Mouse (Mus musculus) forebrain, embryonic 13.5 days (tissue): ENCODE results near the gene 1700020N01Rik. TPM values are rescaled to one million over a fixed set of nuclear protein-coding genes. Genes with fewer than 3 reads are reported as not detected.

Source experiments
- ATAC-seq: fragments of 200-750 bp; cut with Nextera tagmentation; 2 replicates; pipeline ENCODE4 v1.8.0; 2017
- H3K27ac ChIP-seq: fragments of 300-500 bp; sonication (generic); 2 replicates; pipeline ENCODE4 v1.5.1; 2015; ENCODE audit warnings: inconsistent platforms, mild to moderate bottlenecking, moderate library complexity
- H3K27me3 ChIP-seq: fragments of 300-500 bp; sonication (generic); 2 replicates; pipeline ENCODE4 v1.6.1; 2015; ENCODE audit warnings: mild to moderate bottlenecking, inconsistent platforms
- H3K36me3 ChIP-seq: fragments of 300-500 bp; sonication (generic); 2 replicates; pipeline ENCODE4 v1.6.1; 2015; ENCODE audit warnings: mild to moderate bottlenecking, inconsistent platforms; ENCODE audit not compliant: poor library complexity, severe bottlenecking
- H3K4me1 ChIP-seq: fragments of 300-500 bp; sonication (generic); 2 replicates; pipeline ENCODE4 v1.6.1; 2015; ENCODE audit warnings: inconsistent platforms
- H3K4me2 ChIP-seq: fragments of 300-500 bp; sonication (generic); 2 replicates; pipeline ENCODE4 v1.6.1; 2015; ENCODE audit warnings: inconsistent platforms, mild to moderate bottlenecking, moderate library complexity
- H3K4me3 ChIP-seq: fragments of 300-500 bp; sonication (generic); 2 replicates; pipeline ENCODE4 v1.5.1; 2015; ENCODE audit warnings: mild to moderate bottlenecking, inconsistent platforms
- H3K9ac ChIP-seq: fragments of 300-500 bp; sonication (generic); 2 replicates; pipeline ENCODE4 v1.6.1; 2015; ENCODE audit warnings: mild to moderate bottlenecking, inconsistent platforms
- H3K9me3 ChIP-seq: fragments of 300-500 bp; sonication (generic); replicated peaks from 2 replicates; pipeline ENCODE4 v1.6.1; 2016; ENCODE audit warnings: inconsistent platforms
- WGBS: fragments of 180-500 bp; shearing (Covaris S2); methylation state at CpG from one replicate; pipeline ENCODE4 v1.1.7; 2015; 5-methylcytosine and 5-hydroxymethylcytosine counted together
- polyA plus RNA-seq: library from polyadenylated mRNA; unstranded; fragments of >200 nt; fragmentation: Nextera tagmentation; extraction: Ambion mirVana; gene quantifications from 2 replicates; pipeline ENCODE4 v1.2.1, GENCODE M21; 2015

Gene 1700020N01Rik
- polyA plus RNA-seq, 1 experiment from 2014 or later, result not detected

- no peaks in the 10 kb centered on the region for H3K27me3 ChIP-seq
- no peak for ATAC-seq
- peaks cover 10% of the 10 kb centered on the region for H3K4me1 ChIP-seq
- 61% methylated on average over 5 of the region's 5 CpGs for WGBS
- no peaks in the 10 kb centered on the region for H3K9me3 ChIP-seq
- H3K36me3 ChIP-seq, result no peaks in the 10 kb centered on the region
- H3K9ac ChIP-seq, result no peak overlapping the region
- H3K4me3 ChIP-seq, result no peak overlapping the region
- H3K4me2 ChIP-seq, result no peak overlapping the region
- no peak overlapping the region for H3K27ac ChIP-seq
Measured at GRCm38 (mm10) chr10:21606931-21607330, 14.0 kb downstream of the 1700020N01Rik start.

DNA sequence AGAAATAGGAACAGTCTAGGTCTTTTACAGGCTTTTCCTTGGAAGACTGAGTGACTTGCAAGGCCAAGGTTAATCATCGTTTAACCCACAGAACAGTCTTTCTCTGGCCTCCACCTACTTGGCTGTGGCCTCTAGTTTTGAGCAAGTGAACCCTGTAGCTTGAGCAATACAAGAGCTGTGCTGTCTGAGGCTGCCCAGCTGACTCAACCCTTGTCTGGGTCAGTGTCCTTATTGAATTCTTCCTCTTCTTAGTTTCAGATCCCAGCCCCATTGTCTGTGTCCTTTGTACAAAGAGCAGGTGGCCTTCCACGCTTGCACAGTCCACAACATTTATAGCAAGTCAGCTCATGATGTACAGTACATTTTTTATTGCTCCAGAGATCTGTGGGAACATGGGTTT lies 16.6 kb downstream of the 1700020N01Rik start:
- H3K4me3 ChIP-seq, result no peak overlapping the region
- H3K4me1 ChIP-seq, result peaks cover 9% of the 10 kb centered on the region
- H3K27me3 ChIP-seq, result no peaks in the 10 kb centered on the region
- no peak for ATAC-seq
- no peaks in the 10 kb centered on the region for H3K36me3 ChIP-seq
- H3K4me2 ChIP-seq, result no peak overlapping the region
- WGBS, result 69% methylated on average over 2 of the region's 2 CpGs
- H3K9me3 ChIP-seq, result no peaks in the 10 kb centered on the region
- no peak overlapping the region for H3K9ac ChIP-seq
- no peak overlapping the region for H3K27ac ChIP-seq

- Histone ChIP-seq H3K4me1 (no peaks in the 10 kb centered on the region), H3K9me3 (no peaks in the 10 kb centered on the region), H3K36me3 (no peaks in the 10 kb centered on the region), H3K4me2 (no peak overlapping the region), H3K4me3 (no peak overlapping the region), H3K27me3 (no peaks in the 10 kb centered on the region), H3K27ac (no peak overlapping the region), H3K9ac (no peak overlapping the region)
- no peak for ATAC-seq
- WGBS, result 83% methylated on average over 4 of the region's 4 CpGs
Measured at GRCm38 (mm10) chr10:21613021-21613860, 20.3 kb downstream of the 1700020N01Rik start.

- Histone ChIP-seq H3K27me3 (no peaks in the 10 kb centered on the region), H3K27ac (no peak overlapping the region), H3K9me3 (no peaks in the 10 kb centered on the region), H3K4me2 (no peak overlapping the region), H3K9ac (no peak overlapping the region), H3K4me1 (no peaks in the 10 kb centered on the region), H3K36me3 (no peaks in the 10 kb centered on the region), H3K4me3 (no peak overlapping the region)
- ATAC-seq, result no peak
- WGBS, result 86% methylated on average over 1 of the region's 1 CpGs
Measured at GRCm38 (mm10) chr10:21614520-21614919, 21.6 kb downstream of the 1700020N01Rik start.

DNA sequence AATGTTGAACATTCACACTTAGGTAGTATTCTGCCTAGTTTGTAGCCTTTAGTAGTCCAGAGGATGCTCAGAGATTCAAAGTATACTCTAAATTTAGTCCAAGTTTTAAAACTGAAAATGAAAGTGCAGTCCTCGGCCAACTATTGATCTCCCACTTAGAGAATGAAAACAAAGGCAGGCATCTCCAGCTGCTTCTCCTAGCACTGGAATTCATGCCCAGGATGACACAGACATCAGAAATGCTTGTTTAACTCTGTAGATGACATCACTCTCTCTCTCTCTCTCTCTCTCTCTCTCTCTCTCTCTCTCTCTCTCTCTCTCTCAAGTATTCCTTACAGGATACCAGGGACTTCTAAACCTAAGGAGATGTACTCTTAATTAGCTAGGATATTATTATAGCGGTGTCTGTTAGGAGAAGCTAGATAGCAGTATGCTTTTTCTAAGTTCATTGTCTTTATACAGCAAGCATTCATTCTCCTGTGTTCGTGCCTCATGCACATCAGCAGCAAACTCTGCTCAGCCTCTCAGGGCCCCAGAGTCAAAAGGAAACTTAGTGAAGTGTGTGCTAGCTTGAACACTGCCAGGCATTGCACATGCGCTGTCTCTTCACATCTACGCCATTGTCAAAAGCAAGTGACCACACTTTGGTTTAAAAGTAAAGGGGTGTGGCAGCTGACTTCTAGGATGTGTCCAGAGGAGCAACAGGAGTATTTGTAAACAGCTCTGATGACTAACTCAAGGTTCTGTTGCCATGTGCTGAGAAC lies 26.0 kb downstream of the 1700020N01Rik start:
- no peaks in the 10 kb centered on the region for H3K36me3 ChIP-seq
- ATAC-seq, result no peak
- WGBS, result 80% methylated on average over 5 of the region's 5 CpGs

DNA sequence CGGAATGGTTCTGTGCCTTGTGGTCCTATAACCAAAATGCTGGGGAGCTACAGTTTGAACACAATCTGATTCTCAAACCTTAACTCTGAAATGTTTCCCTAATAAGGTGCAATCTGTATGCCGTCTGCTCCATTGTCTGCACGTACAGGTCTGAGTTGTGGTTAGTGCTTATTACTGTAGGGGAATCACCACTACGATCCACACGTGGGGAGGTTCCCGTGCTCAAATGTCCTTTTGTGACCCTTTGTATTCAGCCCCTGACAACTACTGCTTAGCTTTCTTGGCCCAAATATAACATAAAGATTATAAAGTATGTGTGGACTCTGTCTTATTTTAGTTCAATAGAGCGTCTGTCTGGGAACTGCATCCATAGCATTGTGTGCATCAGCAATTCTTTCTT lies 29.1 kb downstream of the 1700020N01Rik start:
- WGBS, result 75% methylated on average over 7 of the region's 7 CpGs
- no peaks in the 10 kb centered on the region for H3K27me3 ChIP-seq
- H3K4me2 ChIP-seq, result no peak overlapping the region
- no peaks in the 10 kb centered on the region for H3K9me3 ChIP-seq
- no peak overlapping the region for H3K4me3 ChIP-seq
- ATAC-seq, result no peak
- no peak overlapping the region for H3K27ac ChIP-seq
- no peaks in the 10 kb centered on the region for H3K36me3 ChIP-seq
- H3K4me1 ChIP-seq, result no peaks in the 10 kb centered on the region
- no peak overlapping the region for H3K9ac ChIP-seq

More for the DNA sequence above, 26.0 kb downstream of the 1700020N01Rik start:
- H3K9ac ChIP-seq, result no peak overlapping the region
- no peak overlapping the region for H3K4me2 ChIP-seq
- no peaks in the 10 kb centered on the region for H3K27me3 ChIP-seq
- no peaks in the 10 kb centered on the region for H3K4me1 ChIP-seq
- H3K9me3 ChIP-seq, result no peaks in the 10 kb centered on the region
- H3K27ac ChIP-seq, result no peak overlapping the region
- H3K4me3 ChIP-seq, result no peak overlapping the region

GRCm38 (mm10) chr10:21628555-21628954 lies 35.6 kb downstream of the 1700020N01Rik start:
- WGBS, result 88% methylated on average over 5 of the region's 5 CpGs
- no peaks in the 10 kb centered on the region for H3K36me3 ChIP-seq
- H3K27me3 ChIP-seq, result no peaks in the 10 kb centered on the region
- no peak overlapping the region for H3K27ac ChIP-seq
- no peak for ATAC-seq
- H3K4me3 ChIP-seq, result no peak overlapping the region
- no peaks in the 10 kb centered on the region for H3K9me3 ChIP-seq
- H3K4me1 ChIP-seq, result no peaks in the 10 kb centered on the region
- H3K4me2 ChIP-seq, result no peak overlapping the region
- H3K9ac ChIP-seq, result no peak overlapping the region

GRCm38 (mm10) chr10:21629031-21629740 lies 36.2 kb downstream of the 1700020N01Rik start:
- WGBS, result 93% methylated on average over 10 of the region's 10 CpGs
- H3K27ac ChIP-seq, result no peak overlapping the region
- no peak overlapping the region for H3K4me2 ChIP-seq

DNA sequence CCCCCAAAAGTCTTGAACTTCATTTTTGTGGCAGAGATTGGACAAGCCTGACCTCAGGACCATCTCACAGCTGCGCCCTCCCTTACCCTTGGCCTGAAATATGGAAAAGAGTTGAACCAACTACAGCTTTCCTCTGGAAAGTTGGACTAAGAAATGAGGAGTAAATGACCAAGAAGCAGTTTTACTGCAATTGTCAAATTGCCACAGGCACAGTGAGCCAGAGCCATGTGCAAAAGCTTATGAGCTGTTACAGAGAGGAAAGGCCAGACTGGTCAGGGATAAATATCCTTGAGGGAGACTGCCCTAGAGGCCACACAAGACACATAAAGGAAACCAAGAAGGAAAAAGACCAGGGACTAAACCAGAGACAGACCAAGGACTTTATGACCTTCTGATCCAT lies 38.5 kb downstream of the 1700020N01Rik start:
- no peaks in the 10 kb centered on the region for H3K9me3 ChIP-seq
- no peaks in the 10 kb centered on the region for H3K36me3 ChIP-seq
- H3K4me1 ChIP-seq, result no peaks in the 10 kb centered on the region
- no peak overlapping the region for H3K27ac ChIP-seq
- 79% methylated on average over 1 of the region's 1 CpGs for WGBS
- H3K27me3 ChIP-seq, result no peaks in the 10 kb centered on the region
- H3K9ac ChIP-seq, result no peak overlapping the region
- no peak for ATAC-seq
- H3K4me3 ChIP-seq, result no peak overlapping the region
- no peak overlapping the region for H3K4me2 ChIP-seq

More at GRCm38 (mm10) chr10:21629031-21629740, 36.2 kb downstream of the 1700020N01Rik start:
- Histone ChIP-seq H3K4me1 (no peaks in the 10 kb centered on the region), H3K27me3 (no peaks in the 10 kb centered on the region), H3K9me3 (no peaks in the 10 kb centered on the region), H3K4me3 (no peak overlapping the region), H3K36me3 (no peaks in the 10 kb centered on the region), H3K9ac (no peak overlapping the region)
- no peak for ATAC-seq

DNA sequence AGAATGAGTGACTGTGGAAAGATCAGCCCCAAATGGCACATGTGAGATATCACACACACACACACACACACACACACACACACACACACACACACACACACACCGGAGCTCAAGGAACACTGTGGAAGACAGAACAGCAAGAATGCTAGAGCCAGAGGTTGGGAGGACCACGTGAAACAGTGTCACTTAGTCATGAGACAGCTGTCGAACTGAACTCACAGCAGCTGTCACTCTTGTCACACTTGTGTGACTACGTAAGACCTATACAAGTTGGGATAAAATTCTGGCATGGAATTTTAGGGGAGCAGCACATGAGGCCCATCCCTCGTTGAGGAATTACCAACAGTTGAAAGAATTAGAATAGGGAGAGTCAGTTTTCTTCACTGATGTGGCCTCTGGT lies 39.7 kb downstream of the 1700020N01Rik start:
- Histone ChIP-seq H3K4me1 (no peaks in the 10 kb centered on the region), H3K36me3 (no peaks in the 10 kb centered on the region), H3K27ac (no peak overlapping the region), H3K27me3 (no peaks in the 10 kb centered on the region), H3K9me3 (no peaks in the 10 kb centered on the region), H3K4me3 (no peak overlapping the region), H3K9ac (no peak overlapping the region), H3K4me2 (no peak overlapping the region)
- no peak for ATAC-seq
- 68% methylated on average over 5 of the region's 5 CpGs for WGBS

DNA sequence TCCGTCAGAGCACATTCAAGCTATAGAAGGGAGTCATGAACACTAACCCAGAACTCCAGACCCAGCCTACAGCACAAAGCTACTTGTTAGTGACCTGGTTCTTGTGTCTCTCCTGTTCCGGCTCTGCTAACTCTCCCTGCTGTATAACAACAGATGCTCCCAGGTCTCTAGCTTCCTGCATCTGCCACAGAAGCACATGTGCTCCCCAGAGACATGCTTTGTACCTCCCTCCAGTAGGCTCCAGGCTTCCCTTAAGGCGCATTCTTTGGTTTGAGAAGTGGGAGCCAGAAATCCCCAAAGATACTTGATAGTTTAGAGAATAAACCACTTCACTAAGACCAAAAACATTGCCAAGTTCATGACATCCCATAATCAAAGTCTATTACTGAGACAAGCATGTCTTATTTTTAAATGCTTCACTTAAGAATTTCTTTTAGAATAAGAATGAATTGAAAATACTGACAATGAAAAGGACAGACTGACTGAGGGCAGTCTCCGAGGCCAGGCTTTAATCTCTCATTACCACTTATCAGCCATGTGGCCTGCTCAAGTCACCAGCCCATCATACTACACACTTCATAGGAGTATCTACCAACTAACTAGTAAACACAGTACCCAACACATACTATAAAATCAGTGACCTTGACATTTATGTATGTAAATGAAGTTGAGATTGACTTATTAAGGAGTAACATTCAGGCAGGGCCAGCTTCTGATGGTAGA lies 43.2 kb downstream of the 1700020N01Rik start:
- Histone ChIP-seq H3K27me3 (no peaks in the 10 kb centered on the region), H3K9me3 (no peaks in the 10 kb centered on the region), H3K4me1 (no peaks in the 10 kb centered on the region), H3K36me3 (no peaks in the 10 kb centered on the region), H3K4me3 (no peak overlapping the region), H3K4me2 (no peak overlapping the region), H3K27ac (no peak overlapping the region), H3K9ac (no peak overlapping the region)
- 85% methylated on average over 4 of the region's 4 CpGs for WGBS
- no peak for ATAC-seq
